Mouse (Mus musculus) limb, embryonic 14.5 days (tissue): ENCODE results near the gene Tusc1. TPM values are rescaled to one million over a fixed set of nuclear protein-coding genes. Genes with fewer than 3 reads are reported as not detected.

ENCODE experiments used
- ATAC-seq: fragments of 200-750 bp; cut with Nextera tagmentation; 2 replicates; pipeline ENCODE4 v1.8.0; 2017; ENCODE audit warnings: low read depth, moderate number of reproducible peaks, moderate TSS enrichment; ENCODE audit not compliant: low FRiP score
- DNase-seq: peaks from one replicate; pipeline ENCODE4 v3.0.0-alpha.2; 2015; ENCODE audit warnings: low spot score
- H3K27ac ChIP-seq: fragments of 300-500 bp; sonication (generic); replicated peaks from 2 replicates; pipeline ENCODE4 v1.5.1; 2014; ENCODE audit warnings: low read depth, mild to moderate bottlenecking, low read length, moderate library complexity, mixed read lengths
- H3K27me3 ChIP-seq: fragments of 300-500 bp; sonication (generic); 2 replicates; pipeline ENCODE4 v1.6.1; 2014; ENCODE audit warnings: low read length, mixed read lengths; ENCODE audit not compliant: control insufficient read depth, insufficient read depth
- H3K36me3 ChIP-seq: fragments of 300-500 bp; sonication (generic); 2 replicates; pipeline ENCODE4 v1.6.1; 2014; ENCODE audit warnings: mild to moderate bottlenecking, low read length, moderate library complexity, mixed read lengths; ENCODE audit not compliant: control insufficient read depth, insufficient read depth
- H3K4me1 ChIP-seq: fragments of 300-500 bp; sonication (generic); 2 replicates; pipeline ENCODE4 v1.6.1; 2014; ENCODE audit warnings: antibody characterized with exemption, low read length, mixed read lengths; ENCODE audit not compliant: control insufficient read depth, insufficient read depth
- H3K4me2 ChIP-seq: fragments of 300-500 bp; sonication (generic); replicated peaks from 2 replicates; pipeline ENCODE4 v1.6.1; 2014; ENCODE audit warnings: low read depth, mild to moderate bottlenecking, low read length, moderate library complexity; ENCODE audit not compliant: severe bottlenecking
- H3K4me3 ChIP-seq: fragments of 300-500 bp; sonication (generic); replicated peaks from 2 replicates; pipeline ENCODE4 v1.5.1; 2014; ENCODE audit warnings: low read length
- H3K9ac ChIP-seq: fragments of 300-500 bp; sonication (generic); 2 replicates; pipeline ENCODE4 v1.6.1; 2014; ENCODE audit warnings: mild to moderate bottlenecking, low read depth, low read length, moderate library complexity; ENCODE audit not compliant: severe bottlenecking
- H3K9me3 ChIP-seq: fragments of 300-500 bp; sonication (generic); 2 replicates; pipeline ENCODE4 v1.6.1; 2016; ENCODE audit warnings: low read length; ENCODE audit not compliant: control insufficient read depth
- POLR2A ChIP-seq: fragments of 200-500 bp; IDR thresholded peaks from 2 replicates; pipeline ENCODE4 v1.8.0; 2012; ENCODE audit warnings: inconsistent platforms, mild to moderate bottlenecking, moderate library complexity, borderline replicate concordance; ENCODE audit not compliant: insufficient read depth, insufficient read length; ENCODE audit errors: extremely low read depth
- WGBS: fragments of 180-500 bp; shearing (Covaris S2); extraction: QIAGEN DNeasy Blood & Tissue Kit; methylation state at CpG from one replicate; pipeline ENCODE4 v1.1.7; 2014; 5-methylcytosine and 5-hydroxymethylcytosine counted together
- polyA plus RNA-seq, 2 experiments: library from polyadenylated mRNA; depleted of rRNA in 1 of 2; stranded (reverse) in 1 of 2; unstranded in 1 of 2; fragments of >200 nt; fragmentation: Nextera tagmentation in 1 of 2; extraction: Ambion mirVana in 1 of 2; gene quantifications; 2 replicates each; pipeline versions ENCODE4 v1.2.1 to v1.2.3; 2012 to 2014

Tusc1 gene
- polyA plus RNA-seq, 2 experiments, result 9.5 to 10.6 TPM

GRCm38 (mm10) chr4:93334636-93335117, 634 bp downstream of the Tusc1 start:
- 0 out of 2 replicates have a peak, but pooled peaks have one; percentile 9 for TF ChIP-seq POLR2A
- DNase-seq (peak; percentile 71), ATAC-seq (peak; percentile 88)
- H3K27me3 ChIP-seq, result no peaks in the 10 kb centered on the region
- H3K27ac ChIP-seq, result peak overlapping the region; percentile 94
- H3K4me1 ChIP-seq, result no peaks in the 10 kb centered on the region
- H3K4me3 ChIP-seq, result peak overlapping the region; percentile 73
- H3K9me3 ChIP-seq, result no peaks in the 10 kb centered on the region
- H3K4me2 ChIP-seq, result peak overlapping the region; percentile 87
- peak overlapping the region; percentile 97 for H3K9ac ChIP-seq
- 0% methylated on average over 45 of the region's 49 CpGs for WGBS
- no peaks in the 10 kb centered on the region for H3K36me3 ChIP-seq

- WGBS, result 80% methylated on average over 3 of the region's 3 CpGs
These were observed 27.8 kb downstream of the Tusc1 start for GRCm38 (mm10) chr4:93307486-93307885.

GRCm38 (mm10) chr4:93286065-93286464, 49.2 kb downstream of the Tusc1 start:
- TF ChIP-seq POLR2A, result no peak
- no peak for DNase-seq

More at GRCm38 (mm10) chr4:93307486-93307885, 27.8 kb downstream of the Tusc1 start:
- no peaks in the 10 kb centered on the region for H3K36me3 ChIP-seq
- ATAC-seq (no peak), DNase-seq (no peak)
- TF ChIP-seq POLR2A, result no peak
- H3K9me3 ChIP-seq, result no peaks in the 10 kb centered on the region
- no peaks in the 10 kb centered on the region for H3K4me1 ChIP-seq
- no peak overlapping the region for H3K4me2 ChIP-seq
- H3K27ac ChIP-seq, result no peak overlapping the region
- H3K9ac ChIP-seq, result no peak overlapping the region
- no peak overlapping the region for H3K4me3 ChIP-seq
- no peaks in the 10 kb centered on the region for H3K27me3 ChIP-seq

More at GRCm38 (mm10) chr4:93286065-93286464, 49.2 kb downstream of the Tusc1 start:
- 93% methylated on average over 4 of the region's 4 CpGs for WGBS
- H3K27ac ChIP-seq, result no peak overlapping the region
- no peak overlapping the region for H3K4me2 ChIP-seq
- no peak overlapping the region for H3K9ac ChIP-seq
- H3K27me3 ChIP-seq, result no peaks in the 10 kb centered on the region
- no peaks in the 10 kb centered on the region for H3K36me3 ChIP-seq
- no peak overlapping the region for H3K4me3 ChIP-seq
- no peaks in the 10 kb centered on the region for H3K9me3 ChIP-seq
- ATAC-seq, result no peak
- no peaks in the 10 kb centered on the region for H3K4me1 ChIP-seq
